Mouse (Mus musculus): ENCODE results near the gene Vps33b. TPM values are rescaled to one million over a fixed set of nuclear protein-coding genes. Genes with fewer than 3 reads are reported as not detected.

Gene Vps33b
- polyA plus RNA-seq, 1 experiment, result 5.0 TPM

GRCm38 (mm10) chr7:80284391-80284790, 14.9 kb downstream of the Vps33b start:
- H3K4me1 ChIP-seq, result peaks cover 40% of the 10 kb centered on the region
- peaks cover 98% of the 10 kb centered on the region for H3K36me3 ChIP-seq (replicated peaks; ENCODE audit: low read length)
- H3K4me3 ChIP-seq (replicated peaks), result no peak overlapping the region
- H3K9me3 ChIP-seq, result no peaks in the 10 kb centered on the region
- H3K27me3 ChIP-seq (replicated peaks), result no peaks in the 10 kb centered on the region
- no peak for TF ChIP-seq FLI1 (IDR thresholded peaks at IDR 0.05; ENCODE audit: low read length)
- TF ChIP-seq GATA1 (IDR thresholded peaks at IDR 0.05; ENCODE audit: borderline replicate concordance, low read length), result no peak

GRCm38 (mm10) chr7:80285725-80286124, 16.3 kb downstream of the Vps33b start:
- H3K36me3 ChIP-seq (replicated peaks; ENCODE audit: low read length), result peaks cover 98% of the 10 kb centered on the region

GRCm38 (mm10) chr7:80287736-80288135, 18.3 kb downstream of the Vps33b start:
- Histone ChIP-seq H3K36me3 (replicated peaks; ENCODE audit: low read length) (peaks cover 99% of the 10 kb centered on the region), H3K9me3 (no peaks in the 10 kb centered on the region), H3K4me1 (peaks cover 22% of the 10 kb centered on the region), H3K27me3 (replicated peaks) (no peaks in the 10 kb centered on the region), H3K4me3 (replicated peaks) (no peak overlapping the region)
- TF ChIP-seq FLI1 (IDR thresholded peaks at IDR 0.05; ENCODE audit: low read length), result no peak

More at GRCm38 (mm10) chr7:80285725-80286124, 16.3 kb downstream of the Vps33b start:
- TF ChIP-seq GATA1 (IDR thresholded peaks at IDR 0.05; ENCODE audit: borderline replicate concordance, low read length) (no peak), FLI1 (IDR thresholded peaks at IDR 0.05; ENCODE audit: low read length) (no peak)
- H3K27me3 ChIP-seq (replicated peaks), result no peaks in the 10 kb centered on the region
- H3K4me3 ChIP-seq (replicated peaks), result no peak overlapping the region
- peaks cover 34% of the 10 kb centered on the region for H3K4me1 ChIP-seq
- H3K9me3 ChIP-seq, result no peaks in the 10 kb centered on the region

GRCm38 (mm10) chr7:80294062-80294763, 24.8 kb downstream of the Vps33b start, which contains the start of gene Prc1:
Prc1 (plus strand) TSS chr7:80294450.
- H3K4me3 ChIP-seq (replicated peaks), result peak within 1 kb of the TSS; percentile 96
- H3K36me3 ChIP-seq (replicated peaks; ENCODE audit: low read length), result peaks cover 50% of the 10 kb centered on the region
- TF ChIP-seq FLI1 (IDR thresholded peaks at IDR 0.05; ENCODE audit: low read length) (peak; percentile 45; the same call in 1 of the 2 replicates), GATA1 (IDR thresholded peaks at IDR 0.05; ENCODE audit: borderline replicate concordance, low read length) (no peak)
- no peaks in the 10 kb centered on the region for H3K27me3 ChIP-seq (replicated peaks)
- peaks cover 47% of the 10 kb centered on the region for H3K4me1 ChIP-seq
- no peaks in the 10 kb centered on the region for H3K9me3 ChIP-seq

- Histone ChIP-seq H3K9me3 (no peaks in the 10 kb centered on the region), H3K4me1 (peaks cover 52% of the 10 kb centered on the region), H3K27me3 (replicated peaks) (no peaks in the 10 kb centered on the region), H3K36me3 (replicated peaks; ENCODE audit: low read length) (peaks cover 51% of the 10 kb centered on the region), H3K4me3 (replicated peaks) (peak overlapping the region; percentile 96)
- TF ChIP-seq FLI1 (IDR thresholded peaks at IDR 0.05; ENCODE audit: low read length) (no peak), GATA1 (IDR thresholded peaks at IDR 0.05; ENCODE audit: borderline replicate concordance, low read length) (no peak)
Measured at GRCm38 (mm10) chr7:80294764-80295648, 25.6 kb downstream of the Vps33b start.

GRCm38 (mm10) chr7:80296462-80296861, 27.0 kb downstream of the Vps33b start:
- Histone ChIP-seq H3K4me1 (peaks cover 52% of the 10 kb centered on the region), H3K9me3 (no peaks in the 10 kb centered on the region), H3K27me3 (replicated peaks) (no peaks in the 10 kb centered on the region), H3K36me3 (replicated peaks; ENCODE audit: low read length) (peaks cover 51% of the 10 kb centered on the region), H3K4me3 (replicated peaks) (no peak overlapping the region)
- TF ChIP-seq FLI1 (IDR thresholded peaks at IDR 0.05; ENCODE audit: low read length) (no peak), GATA1 (IDR thresholded peaks at IDR 0.05; ENCODE audit: borderline replicate concordance, low read length) (no peak)

GRCm38 (mm10) chr7:80297041-80297440, 27.6 kb downstream of the Vps33b start:
- peaks cover 51% of the 10 kb centered on the region for H3K36me3 ChIP-seq (replicated peaks; ENCODE audit: low read length)

GRCm38 (mm10) chr7:80298754-80299153, 29.3 kb downstream of the Vps33b start:
- Histone ChIP-seq H3K4me3 (replicated peaks) (no peak overlapping the region), H3K27me3 (replicated peaks) (no peaks in the 10 kb centered on the region), H3K9me3 (no peaks in the 10 kb centered on the region), H3K36me3 (replicated peaks; ENCODE audit: low read length) (peaks cover 57% of the 10 kb centered on the region), H3K4me1 (peaks cover 52% of the 10 kb centered on the region)
- TF ChIP-seq FLI1 (IDR thresholded peaks at IDR 0.05; ENCODE audit: low read length) (no peak), GATA1 (IDR thresholded peaks at IDR 0.05; ENCODE audit: borderline replicate concordance, low read length) (no peak)

More at GRCm38 (mm10) chr7:80297041-80297440, 27.6 kb downstream of the Vps33b start:
- H3K4me3 ChIP-seq (replicated peaks), result peak overlapping the region; percentile 7
- TF ChIP-seq FLI1 (IDR thresholded peaks at IDR 0.05; ENCODE audit: low read length) (no peak), GATA1 (IDR thresholded peaks at IDR 0.05; ENCODE audit: borderline replicate concordance, low read length) (no peak)
- peaks cover 52% of the 10 kb centered on the region for H3K4me1 ChIP-seq
- no peaks in the 10 kb centered on the region for H3K9me3 ChIP-seq
- H3K27me3 ChIP-seq (replicated peaks), result no peaks in the 10 kb centered on the region

GRCm38 (mm10) chr7:80299568-80299967, 30.1 kb downstream of the Vps33b start:
- Histone ChIP-seq H3K4me1 (peaks cover 49% of the 10 kb centered on the region), H3K4me3 (replicated peaks) (peak overlapping the region; percentile 78), H3K9me3 (no peaks in the 10 kb centered on the region), H3K27me3 (replicated peaks) (no peaks in the 10 kb centered on the region), H3K36me3 (replicated peaks; ENCODE audit: low read length) (peaks cover 65% of the 10 kb centered on the region)
- TF ChIP-seq FLI1 (IDR thresholded peaks at IDR 0.05; ENCODE audit: low read length) (no peak), GATA1 (IDR thresholded peaks at IDR 0.05; ENCODE audit: borderline replicate concordance, low read length) (no peak)

GRCm38 (mm10) chr7:80301522-80301921, 32.1 kb downstream of the Vps33b start:
- Histone ChIP-seq H3K9me3 (no peaks in the 10 kb centered on the region), H3K4me1 (peaks cover 36% of the 10 kb centered on the region), H3K36me3 (replicated peaks; ENCODE audit: low read length) (peaks cover 84% of the 10 kb centered on the region), H3K27me3 (replicated peaks) (no peaks in the 10 kb centered on the region), H3K4me3 (replicated peaks) (no peak overlapping the region)
- TF ChIP-seq GATA1 (IDR thresholded peaks at IDR 0.05; ENCODE audit: borderline replicate concordance, low read length) (no peak), FLI1 (IDR thresholded peaks at IDR 0.05; ENCODE audit: low read length) (no peak)

Measured in megakaryocyte, embryonic 14.5 days (primary cell).